Mouse (Mus musculus) skeletal muscle tissue, adult 2 months (tissue): ENCODE data around the gene Hscb.

Experiments used
- DNase-seq: peaks from one replicate; pipeline ENCODE4 v3.0.0-alpha.2; 2012; ENCODE audit warnings: low read depth, low spot score

Gene Hscb

GRCm38 (mm10) chr5:110831036-110831720, 8.4 kb downstream of the Hscb start:
- no peak for DNase-seq

- DNase-seq, result no peak
Measured at GRCm38 (mm10) chr5:110827576-110827975, 12.0 kb downstream of the Hscb start.

GRCm38 (mm10) chr5:110826781-110827495, 12.6 kb downstream of the Hscb start:
- no peak for DNase-seq

- no peak for DNase-seq
Measured at GRCm38 (mm10) chr5:110824421-110824820, 15.2 kb downstream of the Hscb start.

GRCm38 (mm10) chr5:110809667-110810325, 29.8 kb downstream of the Hscb start, which contains the start of gene Ulk1:
TSS of gene Ulk1 (minus strand) at chr5:110810097.
- DNase-seq, result peak; percentile 99

- no peak for DNase-seq
Measured at GRCm38 (mm10) chr5:110808821-110809666, 30.5 kb downstream of the Hscb start.

GRCm38 (mm10) chr5:110808061-110808631, 31.4 kb downstream of the Hscb start:
- DNase-seq, result peak; percentile 82

GRCm38 (mm10) chr5:110807453-110807852, 32.1 kb downstream of the Hscb start:
- no peak for DNase-seq

- DNase-seq, result peak; percentile 69
Measured at GRCm38 (mm10) chr5:110806676-110807075, 32.9 kb downstream of the Hscb start.

- no peak for DNase-seq
Measured at GRCm38 (mm10) chr5:110806154-110806553, 33.4 kb downstream of the Hscb start.

GRCm38 (mm10) chr5:110804012-110804743, 35.4 kb downstream of the Hscb start:
- no peak for DNase-seq

GRCm38 (mm10) chr5:110802809-110803208, 36.8 kb downstream of the Hscb start:
- no peak for DNase-seq

- peak; percentile 32 for DNase-seq
Measured at GRCm38 (mm10) chr5:110802186-110802585, 37.4 kb downstream of the Hscb start.

GRCm38 (mm10) chr5:110801036-110801624, 38.4 kb downstream of the Hscb start:
- no peak for DNase-seq

GRCm38 (mm10) chr5:110797696-110798095, 41.9 kb downstream of the Hscb start:
- DNase-seq, result no peak

GRCm38 (mm10) chr5:110794363-110794762, 45.2 kb downstream of the Hscb start:
- no peak for DNase-seq

- DNase-seq, result no peak
Measured at GRCm38 (mm10) chr5:110788684-110789083, 50.9 kb downstream of the Hscb start.

GRCm38 (mm10) chr5:110786081-110786835, 53.3 kb downstream of the Hscb start:
- no peak for DNase-seq

- no peak for DNase-seq
Measured at GRCm38 (mm10) chr5:110783150-110783549, 56.4 kb downstream of the Hscb start.
